Comparison of ENCODE assay signal across 17 mouse cellular contexts in genomic region chrX:99466426-99466825, GRCm38 (mm10). TPM values are rescaled to one million over a fixed set of nuclear protein-coding genes. Genes with fewer than 3 reads are reported as not detected.
DNase-seq lines count a peak whose midpoint lies in the region; ATAC-seq lines count a peak whose summit lies in the region.
"Had no signal": no experiment of that assay in that cellular context is flagged by ENCODE, and none has a peak within 500 bp of the region (broad histone marks: within the 10 kb centered on the region; RNA-seq: fewer than 3 reads in every experiment).

No protein-coding gene starts in this region.

- H3K27me3 ChIP-seq in liver, embryonic 11.5 days (replicated peaks; ENCODE audit: control insufficient read depth, insufficient read depth, low read length), result peaks cover 6% of the 10 kb centered on the region; the same call in 1 of the 2 replicates
- H3K27me3 ChIP-seq: forebrain, embryonic 13.5 days had no signal

- peaks cover 7% of the 10 kb centered on the region for H3K36me3 ChIP-seq in liver, embryonic 11.5 days (ENCODE audit: control insufficient read depth, insufficient read depth, low read length)

- peak; percentile 40 for DNase-seq in cerebellum, adult 11-12 months
- no peak for DNase-seq in cerebellum, postnatal 4 days (ENCODE audit: low spot score in 2 of 2)
- DNase-seq in brain, adult 2 months (ENCODE audit: low read depth, low spot score), result peak; percentile 51
- DNase-seq in cerebellum, adult 8-10 months, result peak; percentile 20
- peak; percentile 60 to 61 for DNase-seq in cerebellum, postnatal 14 days
- DNase-seq in liver, embryonic 11.5 days (ENCODE audit: low spot score), result no peak
- DNase-seq in retina, embryonic 14.5 days (ENCODE audit: low spot score), result no peak
- no peak for DNase-seq in neural tube, embryonic 10.5 days (ENCODE audit: extremely low spot score, low spot score)
- DNase-seq: adrenal gland, postnatal 10 days; forebrain, postnatal 0 days; kidney, adult 11 months had no signal

- H3K27ac ChIP-seq in liver, embryonic 11.5 days (ENCODE audit: low read depth, low read length), result no peak overlapping the region
- H3K27ac ChIP-seq: embryonic facial prominence, embryonic 10.5 days; forebrain, embryonic 13.5 days; gastrocnemius, adult 2 months; heart, embryonic 13.5 days; hindbrain, embryonic 13.5 days; hindbrain, postnatal 0 days had no signal

- no peaks in the 10 kb centered on the region for H3K4me1 ChIP-seq in liver, embryonic 11.5 days (replicated peaks; ENCODE audit: control insufficient read depth, insufficient read depth, low read length)

- no peaks in the 10 kb centered on the region for H3K9me3 ChIP-seq in liver, embryonic 11.5 days (ENCODE audit: control insufficient read depth, low read length)
- H3K9me3 ChIP-seq: embryonic facial prominence, embryonic 10.5 days; forebrain, embryonic 13.5 days; heart, embryonic 13.5 days; hindbrain, embryonic 13.5 days had no signal

- H3K9ac ChIP-seq in liver, embryonic 11.5 days (ENCODE audit: low read depth, low read length), result no peak overlapping the region
- H3K9ac ChIP-seq: forebrain, embryonic 13.5 days; forebrain, postnatal 0 days; heart, embryonic 13.5 days; hindbrain, embryonic 13.5 days had no signal

- ATAC-seq in liver, embryonic 11.5 days (replicated peaks; ENCODE audit: low FRiP score), result no peak
- ATAC-seq: forebrain, embryonic 13.5 days; forebrain, postnatal 0 days; hindbrain, postnatal 0 days had no signal

- WGBS in liver, embryonic 11.5 days, result 90% methylated on average over 11 of the region's 11 CpGs

- H3K4me3 ChIP-seq in liver, embryonic 11.5 days (ENCODE audit: low read depth, low read length), result no peak overlapping the region
- H3K4me3 ChIP-seq: embryonic facial prominence, embryonic 10.5 days; forebrain, embryonic 13.5 days; gastrocnemius, adult 2 months; heart, embryonic 13.5 days; hindbrain, embryonic 13.5 days had no signal

- H3K4me2 ChIP-seq in liver, embryonic 11.5 days, result no peak overlapping the region
- H3K4me2 ChIP-seq: forebrain, embryonic 13.5 days; heart, embryonic 13.5 days; hindbrain, embryonic 13.5 days had no signal

RNA-seq across cellular contexts. Expression of gene Pja1, which starts 4.6 kb away (rescaled TPM):
- 87.9 and 92.6 TPM in 2 replicates for polyA plus RNA-seq in liver, embryonic 11.5 days (2014; fragmentation: Nextera tagmentation; extraction: Ambion mirVana)

Comparison
In these comparisons a context has a peak if more than half of its experiments do, and no peak if none do; other contexts are left out.
1. DNase-seq: peak in cerebellum, adult 11-12 months (single experiment), brain, adult 2 months (single experiment), cerebellum, adult 8-10 months (single experiment) and cerebellum, postnatal 14 days (2 of 2); none in cerebellum, postnatal 4 days (0 of 2), liver, embryonic 11.5 days (single experiment), retina, embryonic 14.5 days (single experiment) and neural tube, embryonic 10.5 days (single experiment).